Mouse (Mus musculus): ENCODE measurements around the gene Elfn1. TPM values are rescaled to one million over a fixed set of nuclear protein-coding genes. Genes with fewer than 3 reads are reported as not detected.

Gene Elfn1
- not detected in 2 replicates for total RNA-seq (2017)

DNA sequence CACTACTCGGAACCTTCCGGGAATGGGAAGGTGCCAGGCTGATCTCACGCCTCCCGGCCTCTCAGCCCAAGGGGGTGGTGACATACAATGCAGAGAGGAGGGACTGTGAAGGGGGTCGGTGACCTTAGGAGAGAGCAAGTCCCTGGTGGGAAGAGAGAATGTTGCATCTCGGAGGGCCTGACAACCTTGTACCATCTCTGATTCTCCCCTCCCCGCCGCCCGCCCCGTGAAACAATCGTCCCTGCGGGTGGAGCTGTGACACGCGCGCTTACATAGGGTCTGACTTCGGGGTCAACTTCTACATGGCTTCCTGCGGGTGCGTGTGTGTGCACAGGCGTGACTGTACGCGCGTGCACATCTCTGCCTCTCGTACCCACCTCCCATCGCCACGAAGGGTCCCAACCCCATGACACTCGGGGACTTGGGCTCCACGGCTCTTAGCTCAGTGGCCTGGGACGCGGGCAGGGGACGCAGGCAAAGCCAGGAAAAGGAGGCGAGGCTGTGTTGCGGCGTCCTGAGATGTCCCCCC is at the start of gene Elfn1:
Elfn1 (plus strand) TSS at position 230 of the 529 bp plus-strand sequence.
- no peak for ATAC-seq (ENCODE audit: extremely low read depth, insufficient number of reproducible peaks, low FRiP score, poor library complexity, severe bottlenecking)

DNA sequence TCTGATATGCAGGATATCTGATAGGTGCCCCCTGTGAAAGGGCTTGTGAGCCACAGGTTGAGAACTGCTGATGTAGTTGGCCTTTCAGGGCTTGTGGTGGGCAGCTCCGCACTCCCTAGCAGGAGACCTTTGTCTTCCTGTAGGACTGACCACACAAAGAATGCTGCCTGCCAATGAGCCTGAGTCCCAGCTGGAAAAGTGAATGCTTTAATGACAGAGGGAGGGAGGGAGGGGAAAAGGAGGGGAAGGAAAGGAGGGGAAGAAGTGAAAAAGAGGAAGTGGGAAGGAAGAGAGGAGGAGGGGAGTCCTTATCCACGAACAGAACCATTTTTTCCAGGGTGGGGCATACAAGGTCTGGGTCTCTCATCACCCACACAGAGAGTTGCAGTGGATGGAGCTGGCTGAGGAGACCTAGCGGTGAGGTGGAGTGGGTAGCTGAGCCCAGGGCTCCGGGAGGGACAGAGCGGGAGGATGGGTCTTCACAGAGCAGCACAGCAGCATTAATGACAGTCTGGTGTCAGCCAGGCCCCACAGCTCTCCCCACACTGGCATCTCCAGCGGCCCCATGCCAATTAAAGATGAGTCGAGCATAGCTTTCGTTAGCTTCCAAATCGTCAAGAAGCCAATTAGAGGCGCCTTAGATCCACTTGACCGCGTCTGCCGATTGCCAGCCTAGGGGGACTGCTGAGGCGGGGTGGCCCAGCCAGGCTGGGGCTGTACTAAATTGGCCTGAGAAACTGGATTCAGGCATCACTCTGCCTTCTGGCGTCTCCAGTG is 47.2 kb upstream of the Elfn1 start:
- ATAC-seq (ENCODE audit: extremely low read depth, insufficient number of reproducible peaks, low FRiP score, poor library complexity, severe bottlenecking), result no peak

DNA sequence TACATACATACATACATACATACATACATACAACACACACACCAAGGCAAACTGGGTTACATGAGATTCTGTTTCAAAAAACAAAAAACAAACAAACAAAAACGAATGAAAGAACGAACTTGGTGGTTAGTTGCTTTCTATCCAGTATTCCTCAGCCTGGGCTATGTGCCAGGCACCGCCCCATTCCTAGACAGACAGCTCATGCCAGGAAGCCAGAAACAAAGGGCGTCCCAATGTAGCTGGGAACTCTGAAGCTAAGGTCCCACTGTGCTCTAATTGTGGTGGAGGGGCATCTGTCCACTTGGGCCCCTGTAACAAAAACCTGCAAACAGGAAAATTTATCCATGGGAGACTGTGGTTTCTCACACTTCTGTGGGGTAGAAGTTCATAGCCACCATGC is 45.0 kb upstream of the Elfn1 start:
- ATAC-seq (ENCODE audit: extremely low read depth, insufficient number of reproducible peaks, low FRiP score, poor library complexity, severe bottlenecking), result no peak

DNA sequence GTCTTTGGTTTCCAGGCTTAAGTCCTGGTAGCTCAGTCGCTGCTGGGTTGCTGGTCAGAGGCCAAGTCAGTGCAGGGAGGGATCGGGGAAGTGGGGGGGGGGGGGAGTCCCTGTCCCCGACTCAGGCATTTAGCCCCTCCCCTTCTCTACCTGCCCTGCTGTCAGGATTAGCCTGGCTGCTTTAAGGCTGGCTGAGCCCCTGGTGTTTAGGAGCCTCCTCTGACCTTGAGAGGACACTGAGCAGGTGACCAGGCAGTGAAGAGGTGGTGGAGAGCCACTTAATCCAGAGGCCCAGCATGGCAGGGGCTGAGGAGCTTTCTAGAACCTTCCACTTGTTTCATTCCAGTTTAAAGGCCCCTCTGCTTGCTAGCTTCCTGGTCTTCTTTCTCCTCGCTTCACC is 36.9 kb upstream of the Elfn1 start:
- no peak for ATAC-seq (ENCODE audit: extremely low read depth, insufficient number of reproducible peaks, low FRiP score, poor library complexity, severe bottlenecking)

DNA sequence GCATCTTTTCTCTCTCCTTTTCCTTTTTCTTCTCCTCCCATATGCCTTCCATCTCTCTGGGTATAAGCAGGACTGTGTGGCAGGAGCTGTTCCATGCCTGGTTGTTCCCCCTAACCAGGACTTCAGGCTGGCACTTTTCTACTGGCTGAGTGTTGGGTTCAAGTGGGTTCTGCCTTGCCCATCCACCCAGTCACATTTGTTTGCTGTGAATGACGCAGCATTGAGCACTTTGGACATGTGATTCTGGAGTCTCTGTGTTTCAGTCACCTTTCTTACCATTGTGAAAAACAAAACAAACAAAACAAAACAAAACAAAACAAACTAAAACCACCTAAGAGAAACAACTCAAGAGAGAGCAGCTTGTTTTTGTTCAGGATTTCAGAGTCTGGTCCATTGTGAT is 36.2 kb upstream of the Elfn1 start:
- ATAC-seq (ENCODE audit: extremely low read depth, insufficient number of reproducible peaks, low FRiP score, poor library complexity, severe bottlenecking), result no peak

DNA sequence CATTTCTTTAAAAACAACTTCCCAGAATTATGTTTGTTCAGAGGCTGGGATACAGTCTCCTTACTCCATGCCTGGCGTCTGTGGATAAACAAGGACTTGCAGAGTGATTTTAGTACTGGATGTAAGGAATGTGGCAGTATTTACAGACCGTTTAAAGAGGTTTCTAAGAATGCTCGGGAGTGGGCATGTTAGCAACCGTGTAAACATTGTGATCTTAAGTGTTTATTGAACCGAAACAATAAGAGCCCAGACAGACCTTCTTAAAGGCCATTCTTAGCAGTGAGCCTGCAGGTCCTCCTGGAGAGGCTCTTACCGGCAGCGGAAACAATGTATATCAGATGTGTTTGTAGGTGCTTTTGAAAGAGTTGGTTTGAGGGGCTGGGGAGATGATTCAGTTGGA is 30.2 kb upstream of the Elfn1 start:
- ATAC-seq (ENCODE audit: extremely low read depth, insufficient number of reproducible peaks, low FRiP score, poor library complexity, severe bottlenecking), result no peak

DNA sequence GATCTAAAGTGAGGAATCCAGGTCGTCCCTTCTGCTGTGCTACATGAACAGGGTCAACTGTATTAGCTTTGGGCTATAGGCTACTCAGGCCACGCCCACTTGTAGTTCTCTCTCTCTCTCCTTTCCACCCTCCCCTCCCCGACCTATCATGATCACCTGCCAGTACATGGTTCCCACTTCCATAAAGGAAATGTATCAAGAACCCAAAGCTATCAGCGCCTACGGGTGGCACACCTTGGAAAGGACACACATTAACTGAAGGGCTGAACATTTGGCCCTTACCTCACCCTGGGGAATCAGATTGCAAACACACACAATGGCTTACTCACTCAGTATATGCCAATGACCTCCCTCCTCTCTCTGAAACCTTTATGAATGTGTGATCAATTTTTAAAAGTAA is 28.0 kb upstream of the Elfn1 start:
- ATAC-seq (ENCODE audit: extremely low read depth, insufficient number of reproducible peaks, low FRiP score, poor library complexity, severe bottlenecking), result no peak

DNA sequence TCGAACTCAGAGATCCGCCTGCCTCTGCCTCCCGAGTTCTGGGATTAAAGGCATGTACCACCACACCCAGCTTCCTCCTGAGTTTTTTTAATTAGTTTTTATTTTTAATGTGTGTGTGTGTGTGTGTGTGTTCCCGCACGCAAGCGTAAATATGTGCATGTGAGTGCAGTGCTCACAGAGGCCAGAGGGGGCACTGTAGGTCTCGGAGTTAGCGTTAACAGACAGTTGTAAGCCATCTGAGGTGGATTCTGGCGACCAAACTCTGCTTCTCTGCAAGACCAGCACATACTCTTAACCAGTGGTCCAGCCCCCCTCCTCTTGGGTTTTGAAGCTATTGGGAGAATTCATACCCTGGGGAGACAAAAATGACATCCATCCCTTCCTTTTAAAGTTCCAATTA is 26.6 kb upstream of the Elfn1 start:
- ATAC-seq (ENCODE audit: extremely low read depth, insufficient number of reproducible peaks, low FRiP score, poor library complexity, severe bottlenecking), result no peak

DNA sequence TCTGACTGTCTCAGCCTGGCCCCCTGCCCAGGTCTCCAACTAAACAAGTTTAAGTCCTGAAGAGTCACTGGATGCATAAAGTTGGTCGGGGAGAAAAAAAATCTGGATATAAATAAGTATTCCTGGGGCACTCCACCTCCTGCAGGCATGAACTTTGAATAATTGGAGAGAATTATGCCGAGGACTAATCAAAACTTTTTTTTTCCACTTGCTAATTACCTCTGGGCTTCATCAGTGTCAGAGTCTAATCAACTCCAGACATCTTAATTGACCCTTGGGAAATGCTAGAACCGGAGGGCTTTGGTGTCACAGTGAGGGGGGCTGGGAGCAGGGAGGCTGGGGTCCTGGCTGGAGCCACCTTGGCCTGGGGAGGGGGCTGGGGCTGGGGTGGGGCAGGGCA is 19.1 kb upstream of the Elfn1 start:
- ATAC-seq (ENCODE audit: extremely low read depth, insufficient number of reproducible peaks, low FRiP score, poor library complexity, severe bottlenecking), result no peak

DNA sequence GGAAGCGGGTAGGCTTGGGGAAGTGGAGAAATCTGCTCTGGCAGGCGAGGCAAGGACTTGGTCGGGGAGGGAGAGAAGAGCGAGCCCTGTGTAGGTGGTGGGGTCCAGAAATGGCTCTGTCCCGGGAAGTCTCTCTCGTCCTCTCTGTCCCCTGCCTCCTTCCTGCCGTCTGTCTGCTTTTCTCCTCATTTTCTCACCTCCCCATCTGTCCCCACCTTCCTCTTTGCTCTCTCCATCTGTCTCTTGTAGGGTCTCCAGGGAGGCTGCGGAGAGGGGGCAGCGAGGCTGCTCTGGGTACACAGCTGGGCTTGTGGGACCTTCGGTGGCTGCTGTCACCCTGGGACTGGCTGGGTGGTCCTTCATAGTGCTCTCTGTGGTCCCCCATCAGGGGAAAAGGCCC is 18.4 kb upstream of the Elfn1 start:
- ATAC-seq (ENCODE audit: extremely low read depth, insufficient number of reproducible peaks, low FRiP score, poor library complexity, severe bottlenecking), result no peak

DNA sequence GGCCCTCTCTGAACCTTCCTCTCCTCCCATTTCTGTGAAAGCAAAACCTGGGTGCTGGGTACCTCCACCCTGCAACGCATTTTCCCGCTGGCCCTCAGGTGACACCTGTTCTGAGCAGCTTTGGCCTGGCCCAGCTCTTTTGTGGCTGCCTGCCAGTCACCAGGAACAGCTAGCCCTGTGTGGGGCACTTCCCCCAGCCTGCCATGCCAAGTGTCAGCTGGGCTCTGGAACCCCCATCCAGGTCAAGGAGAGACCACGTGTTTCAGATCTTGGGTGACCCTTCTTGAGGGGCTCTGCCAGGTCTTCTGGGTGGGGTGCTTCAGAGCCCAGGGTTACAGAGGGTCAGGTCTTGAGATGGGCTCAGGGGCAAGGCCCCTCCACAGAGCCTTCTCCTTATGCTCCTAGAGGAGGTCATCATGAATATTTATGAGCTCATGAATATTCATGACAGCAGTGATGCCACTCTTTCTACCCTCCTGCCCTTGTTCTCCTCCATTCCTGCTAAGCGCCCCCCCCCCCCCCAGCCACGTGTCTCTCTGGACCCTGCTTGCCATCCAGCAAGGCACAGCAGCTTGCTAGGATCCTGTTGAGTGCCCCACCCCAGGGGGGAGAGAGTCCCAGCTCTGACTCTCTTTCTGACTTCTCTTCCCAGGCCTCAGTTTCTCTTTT is 15.3 kb upstream of the Elfn1 start:
- no peak for ATAC-seq (ENCODE audit: extremely low read depth, insufficient number of reproducible peaks, low FRiP score, poor library complexity, severe bottlenecking)

DNA sequence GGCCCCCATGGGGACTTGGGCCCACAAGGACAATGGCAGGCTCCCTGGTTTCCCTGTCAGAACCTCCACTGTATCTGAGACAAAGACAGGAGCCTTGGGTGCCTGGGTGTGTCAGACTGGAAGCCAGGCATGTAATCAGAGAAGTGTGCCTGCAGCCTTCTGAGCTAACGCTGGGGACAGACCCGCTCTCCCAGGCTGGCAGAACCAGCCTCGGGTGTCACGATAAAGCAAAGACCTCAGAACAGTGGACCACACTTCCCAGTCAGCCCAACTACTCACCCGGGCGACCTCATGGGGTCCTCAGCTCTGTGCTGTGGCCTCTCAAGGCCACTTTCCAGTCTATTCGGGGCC is 14.8 kb upstream of the Elfn1 start:
- ATAC-seq (ENCODE audit: extremely low read depth, insufficient number of reproducible peaks, low FRiP score, poor library complexity, severe bottlenecking), result no peak

DNA sequence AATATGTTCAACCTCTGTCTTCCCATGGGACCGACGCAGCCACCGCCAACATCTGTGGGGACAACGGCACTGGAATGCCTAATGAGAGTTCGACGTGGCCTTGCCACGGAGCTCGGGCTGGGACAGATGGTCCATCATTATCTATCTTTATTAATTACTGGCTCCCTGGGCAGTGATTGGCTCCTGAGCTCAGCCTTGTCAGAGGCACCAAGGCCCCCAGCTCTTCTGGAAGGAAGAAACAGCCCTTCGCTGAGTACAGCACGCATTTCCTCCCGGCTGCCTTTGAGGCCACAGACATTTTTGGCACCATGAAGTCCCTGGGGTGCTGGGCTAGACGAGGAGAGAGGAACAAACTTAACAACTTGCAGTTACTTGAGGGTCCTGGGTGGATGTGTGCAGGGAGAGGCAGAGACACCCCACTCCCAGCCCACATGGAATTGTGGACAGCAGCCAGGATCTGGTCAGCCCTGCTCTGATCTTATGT is 13.7 kb upstream of the Elfn1 start:
- ATAC-seq (ENCODE audit: extremely low read depth, insufficient number of reproducible peaks, low FRiP score, poor library complexity, severe bottlenecking), result no peak

DNA sequence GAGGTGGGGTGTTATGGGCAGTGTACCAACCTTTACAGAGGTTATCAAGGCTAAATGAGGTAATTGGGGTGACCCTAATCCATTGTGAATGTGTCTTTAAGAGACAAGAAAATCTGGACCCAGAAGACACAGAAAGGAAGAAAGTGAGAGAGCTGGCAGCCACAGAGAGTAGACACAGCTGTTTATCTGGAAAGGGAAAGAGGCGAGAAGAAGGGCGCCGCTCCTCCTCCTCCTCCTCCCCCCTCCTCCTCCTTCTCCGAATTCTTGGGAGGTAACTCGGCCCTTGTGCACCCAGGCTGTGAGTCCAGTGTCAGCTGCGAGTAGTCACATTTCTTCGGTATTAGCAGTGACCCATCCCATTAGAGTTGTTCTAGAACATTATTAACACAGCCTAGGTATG is 8.7 kb upstream of the Elfn1 start:
- no peak for ATAC-seq (ENCODE audit: extremely low read depth, insufficient number of reproducible peaks, low FRiP score, poor library complexity, severe bottlenecking)

DNA sequence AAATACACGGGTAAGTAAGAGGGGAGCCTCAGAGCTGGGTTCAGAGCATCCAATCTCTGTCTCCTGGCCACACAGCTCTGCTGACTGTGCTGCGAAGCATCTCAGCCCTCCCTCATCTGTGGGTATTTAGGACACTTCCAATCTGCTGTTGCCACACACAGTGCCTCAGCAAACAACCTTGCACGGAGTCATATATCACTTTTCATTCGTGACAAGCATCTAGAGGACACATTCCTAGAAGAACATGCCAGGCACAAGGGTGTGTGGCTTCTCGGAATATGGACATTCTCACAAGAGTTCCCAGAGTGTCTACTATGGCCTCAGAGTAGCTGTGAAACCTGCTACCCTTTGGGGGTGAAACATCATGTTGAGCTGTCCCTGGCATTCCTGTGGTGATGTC is 2.6 kb upstream of the Elfn1 start:
- ATAC-seq (ENCODE audit: extremely low read depth, insufficient number of reproducible peaks, low FRiP score, poor library complexity, severe bottlenecking), result no peak

DNA sequence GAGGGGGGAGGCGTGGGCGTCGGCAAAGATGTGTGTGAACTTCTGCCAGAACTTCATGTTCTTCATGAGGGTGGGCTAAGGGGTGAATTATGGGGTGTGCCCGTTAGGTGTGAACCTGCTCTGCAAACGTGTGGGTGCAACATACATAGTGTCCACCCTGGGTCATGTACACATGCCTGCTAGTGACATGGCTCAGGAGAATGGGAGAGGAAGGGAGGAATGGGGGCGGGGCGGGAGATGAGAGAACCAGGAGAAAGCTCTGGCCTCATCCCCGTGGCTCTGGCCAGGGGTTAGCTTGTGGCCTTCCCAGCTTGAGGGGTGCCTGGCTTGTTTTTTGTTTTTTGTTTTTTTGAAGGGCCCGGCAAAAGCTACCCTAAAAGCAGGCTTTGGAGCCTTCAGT is 1.2 kb upstream of the Elfn1 start:
- ATAC-seq (ENCODE audit: extremely low read depth, insufficient number of reproducible peaks, low FRiP score, poor library complexity, severe bottlenecking), result no peak

DNA sequence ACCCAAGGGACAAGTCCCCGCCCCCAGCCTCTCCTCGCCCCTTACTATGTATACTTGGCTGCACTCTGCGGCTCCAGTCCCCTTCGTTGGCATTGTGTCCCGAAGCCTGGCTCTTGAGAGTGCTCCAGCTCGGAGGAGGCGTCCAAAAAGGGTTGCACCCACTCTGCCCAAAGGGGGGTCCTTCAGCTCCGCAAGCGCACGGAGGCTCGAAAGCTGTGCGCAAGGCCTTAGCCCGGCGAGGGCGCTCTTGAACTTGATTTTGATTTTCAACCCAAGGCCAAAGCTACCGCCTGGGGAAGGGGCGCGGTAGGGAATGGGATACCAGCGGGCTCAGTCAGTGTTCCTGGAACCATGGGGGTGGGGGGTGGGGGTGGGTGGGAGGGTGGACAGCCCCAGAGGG is 502 bp upstream of the Elfn1 start:
- no peak for ATAC-seq (ENCODE audit: extremely low read depth, insufficient number of reproducible peaks, low FRiP score, poor library complexity, severe bottlenecking)

DNA sequence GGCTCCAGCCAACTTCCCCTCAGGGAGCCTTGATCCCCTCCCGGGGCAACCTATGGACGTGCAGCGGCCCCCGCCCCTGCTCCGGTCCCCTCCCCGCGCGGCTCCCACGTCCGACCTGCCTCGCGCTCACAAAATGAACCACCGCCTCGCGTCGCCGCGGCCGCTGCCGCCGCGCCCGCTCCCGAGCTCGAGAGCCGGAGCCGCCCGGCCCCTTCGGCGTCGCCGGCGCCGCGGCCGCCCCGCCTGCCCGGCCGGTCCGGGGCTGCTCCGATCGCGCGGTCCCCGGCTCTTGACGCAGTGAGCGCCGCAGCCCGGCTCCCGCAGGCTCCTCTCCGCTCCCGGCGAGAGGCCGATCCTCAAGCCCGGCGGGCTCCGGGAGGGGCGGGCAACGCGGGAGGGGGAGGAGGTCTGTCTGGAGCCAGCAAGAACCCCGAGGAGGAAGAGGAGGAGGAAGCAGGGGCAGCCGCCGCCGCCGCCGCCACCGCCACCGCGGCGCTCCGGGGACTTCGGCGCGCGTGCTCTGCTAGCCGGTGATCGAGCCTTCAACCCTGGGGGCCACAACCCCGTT is 584 bp downstream of the Elfn1 start:
- ATAC-seq (ENCODE audit: extremely low read depth, insufficient number of reproducible peaks, low FRiP score, poor library complexity, severe bottlenecking), result no peak

DNA sequence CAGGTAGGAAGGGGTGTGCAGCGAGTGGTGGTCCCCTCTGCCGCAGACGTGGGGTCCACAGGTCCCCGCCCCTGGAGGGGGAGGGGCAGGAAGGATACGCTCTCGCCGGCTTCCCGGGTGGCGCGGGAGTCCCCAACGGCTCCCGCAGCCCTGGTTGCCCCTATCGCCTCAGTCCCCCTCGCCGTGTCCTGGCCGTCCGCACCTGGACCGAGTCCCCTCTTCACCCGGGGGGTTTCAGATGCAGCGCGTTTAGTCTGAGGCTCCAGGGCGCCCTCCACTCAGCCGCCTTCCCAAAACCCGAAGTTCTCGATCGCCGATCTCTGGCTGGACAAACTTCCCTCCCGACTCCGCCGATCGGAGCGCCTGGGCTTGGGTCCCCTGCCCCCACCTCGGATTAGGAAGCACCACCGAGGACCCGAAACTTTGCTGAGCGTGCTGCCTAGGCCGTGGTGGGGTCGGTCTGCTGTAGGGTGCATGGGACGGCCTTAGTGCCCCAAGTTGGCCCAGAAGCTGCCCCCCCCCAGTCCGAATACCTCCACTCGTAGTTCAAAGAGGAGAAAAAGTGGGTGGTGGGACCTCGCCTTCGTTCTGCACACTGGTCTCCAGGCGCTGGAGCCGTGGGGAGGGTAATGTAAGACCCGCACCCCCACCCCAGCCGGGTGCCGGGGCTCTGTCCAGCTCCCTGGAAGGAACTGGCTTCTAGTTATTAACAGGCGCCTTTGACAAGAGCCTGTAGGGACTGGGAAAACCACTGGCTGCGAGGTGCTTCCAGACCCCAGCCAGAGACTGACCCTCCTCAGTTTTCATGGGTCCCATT is 1.3 kb downstream of the Elfn1 start:
- no peak for ATAC-seq (ENCODE audit: extremely low read depth, insufficient number of reproducible peaks, low FRiP score, poor library complexity, severe bottlenecking)

Measured in neutrophil, adult 5-6 weeks (primary cell).